Mouse (Mus musculus) thymus, postnatal 4 days (tissue): ENCODE measurements around the gene Ier2.

Source experiments
- DNase-seq: peaks from one replicate; pipeline ENCODE4 v3.0.0; 2021

Gene Ier2

GRCm38 (mm10) chr8:84661458-84661871 lies 1.2 kb downstream of the Ier2 start:
- DNase-seq = peak; percentile 71

- peak; percentile 64 for DNase-seq
Measured at GRCm38 (mm10) chr8:84660819-84661457, 1.7 kb downstream of the Ier2 start.

GRCm38 (mm10) chr8:84659936-84660818 lies 2.5 kb downstream of the Ier2 start:
- DNase-seq = peak; percentile 81

- no peak for DNase-seq
Measured at GRCm38 (mm10) chr8:84658951-84659350, 3.7 kb downstream of the Ier2 start.

- no peak for DNase-seq
Measured at GRCm38 (mm10) chr8:84657680-84658079, 5.0 kb downstream of the Ier2 start.

GRCm38 (mm10) chr8:84657203-84657602 lies 5.4 kb downstream of the Ier2 start:
- no peak for DNase-seq

- peak; percentile 81 for DNase-seq
Measured at GRCm38 (mm10) chr8:84656641-84657126, 6.0 kb downstream of the Ier2 start.

GRCm38 (mm10) chr8:84656191-84656525 lies 6.5 kb downstream of the Ier2 start:
- peak; percentile 42 for DNase-seq

- no peak for DNase-seq
Measured at GRCm38 (mm10) chr8:84655336-84656190, 7.1 kb downstream of the Ier2 start.

GRCm38 (mm10) chr8:84654597-84654996 lies 8.1 kb downstream of the Ier2 start:
- DNase-seq = peak; percentile 62

- DNase-seq = no peak
Measured at GRCm38 (mm10) chr8:84653092-84653631, 9.5 kb downstream of the Ier2 start.

GRCm38 (mm10) chr8:84650213-84650612 lies 12.4 kb downstream of the Ier2 start:
- DNase-seq = no peak

- no peak for DNase-seq
Measured at GRCm38 (mm10) chr8:84647461-84647901, 15.2 kb downstream of the Ier2 start.

GRCm38 (mm10) chr8:84646800-84647199 lies 15.9 kb downstream of the Ier2 start:
- DNase-seq = peak; percentile 49

- DNase-seq = no peak
Measured at GRCm38 (mm10) chr8:84643019-84643418, 19.6 kb downstream of the Ier2 start.

- DNase-seq = no peak
Measured at GRCm38 (mm10) chr8:84641578-84642361, 20.9 kb downstream of the Ier2 start.

- DNase-seq = no peak
Measured at GRCm38 (mm10) chr8:84640617-84641294, 21.9 kb downstream of the Ier2 start.

GRCm38 (mm10) chr8:84640010-84640588 lies 22.6 kb downstream of the Ier2 start:
- DNase-seq = no peak

GRCm38 (mm10) chr8:84639162-84640009 lies 23.3 kb downstream of the Ier2 start:
- DNase-seq = peak; percentile 95
